Mouse (Mus musculus) stomach, postnatal 0 days (tissue): ENCODE results near the gene Ptprt. TPM values are rescaled to one million over a fixed set of nuclear protein-coding genes. Genes with fewer than 3 reads are reported as not detected.

Experiments used
- ATAC-seq: fragments of 200-750 bp; cut with Nextera tagmentation; 2 replicates; pipeline ENCODE4 v1.8.0; 2017; ENCODE audit not compliant: low FRiP score, low TSS enrichment
- DNase-seq: peaks from one replicate; pipeline ENCODE4 v3.0.0-alpha.2; 2016; ENCODE audit warnings: low spot score
- H3K27ac ChIP-seq: fragments of 300-500 bp; sonication (generic); replicated peaks from 2 replicates; pipeline ENCODE4 v1.5.1; 2014; ENCODE audit warnings: mild to moderate bottlenecking, control low read depth
- H3K27me3 ChIP-seq: fragments of 300-500 bp; sonication (generic); 2 replicates; pipeline ENCODE4 v1.6.1; 2014; ENCODE audit warnings: low read length; ENCODE audit not compliant: control insufficient read depth, insufficient read depth
- H3K36me3 ChIP-seq: fragments of 300-500 bp; sonication (generic); 2 replicates; pipeline ENCODE4 v1.6.1; 2014; ENCODE audit warnings: low read length, mixed read lengths; ENCODE audit not compliant: control insufficient read depth, insufficient read depth
- H3K4me1 ChIP-seq: fragments of 300-500 bp; sonication (generic); replicated peaks from 2 replicates; pipeline ENCODE4 v1.6.1; 2014; ENCODE audit warnings: antibody characterized with exemption; ENCODE audit not compliant: control insufficient read depth, insufficient read depth
- H3K4me2 ChIP-seq: fragments of 300-500 bp; sonication (generic); replicated peaks from 2 replicates; pipeline ENCODE4 v1.6.1; 2014; ENCODE audit warnings: low read depth, mild to moderate bottlenecking, control low read depth, moderate library complexity
- H3K4me3 ChIP-seq: fragments of 300-500 bp; sonication (generic); 2 replicates; pipeline ENCODE4 v1.5.1; 2014; ENCODE audit warnings: low read depth, low read length, control low read depth
- H3K9ac ChIP-seq: fragments of 300-500 bp; sonication (generic); 2 replicates; pipeline ENCODE4 v1.6.1; 2014; ENCODE audit warnings: mild to moderate bottlenecking, low read length, control low read depth, mixed read lengths
- H3K9me3 ChIP-seq: fragments of 300-500 bp; sonication (generic); 2 replicates; pipeline ENCODE4 v1.6.1; 2016; ENCODE audit warnings: low read length; ENCODE audit not compliant: control insufficient read depth
- CTCF ChIP-seq: IDR thresholded peaks from 2 replicates; pipeline ENCODE4 v1.5.1; 2016; ENCODE audit warnings: antibody characterized with exemption, low read depth, mild to moderate bottlenecking, moderate library complexity
- EP300 ChIP-seq: optimal IDR thresholded peaks from 2 replicates; pipeline ENCODE3; 2016; ENCODE audit warnings: antibody characterized with exemption
- WGBS: fragments of 180-500 bp; shearing (Covaris S2); extraction: QIAGEN DNeasy Blood & Tissue Kit; methylation state at CpG from one replicate; pipeline ENCODE4 v1.1.7; 2014; 5-methylcytosine and 5-hydroxymethylcytosine counted together
- polyA plus RNA-seq: library from polyadenylated mRNA; unstranded; fragments of >200 nt; fragmentation: Nextera tagmentation; extraction: Ambion mirVana; gene quantifications from 2 replicates; pipeline ENCODE4 v1.2.1, GENCODE M21; 2015

Ptprt gene
- polyA plus RNA-seq, 1 experiment from 2014 or later, result 0.89 TPM

DNA sequence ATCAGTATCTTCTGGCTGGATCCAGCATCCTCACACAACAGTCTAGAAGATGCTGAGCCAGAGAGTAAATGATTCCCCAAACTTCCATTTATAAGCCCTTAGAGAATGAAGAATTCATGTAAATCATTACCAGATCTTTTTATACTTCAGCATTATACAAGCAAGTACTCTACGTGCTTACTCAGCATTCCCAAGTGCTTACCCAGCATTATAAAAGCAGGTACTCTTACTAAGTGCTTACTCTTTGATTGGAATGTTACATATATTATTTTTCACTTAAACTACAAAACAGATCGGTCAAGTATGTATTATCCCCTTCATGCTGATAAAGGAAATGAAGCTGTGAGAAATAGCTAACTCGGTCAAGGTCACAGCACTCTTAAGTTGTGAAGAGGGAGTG is 758.8 kb downstream of the Ptprt start:
- no peak overlapping the region for H3K9ac ChIP-seq
- H3K27me3 ChIP-seq, result no peaks in the 10 kb centered on the region
- H3K4me2 ChIP-seq, result no peak overlapping the region
- TF ChIP-seq CTCF (no peak), EP300 (no peak)
- ATAC-seq (no peak), DNase-seq (no peak)
- no peaks in the 10 kb centered on the region for H3K4me1 ChIP-seq
- no peaks in the 10 kb centered on the region for H3K36me3 ChIP-seq
- H3K27ac ChIP-seq, result no peak overlapping the region
- no peak overlapping the region for H3K4me3 ChIP-seq
- H3K9me3 ChIP-seq, result no peaks in the 10 kb centered on the region
- 81% methylated on average over 3 of the region's 3 CpGs for WGBS

DNA sequence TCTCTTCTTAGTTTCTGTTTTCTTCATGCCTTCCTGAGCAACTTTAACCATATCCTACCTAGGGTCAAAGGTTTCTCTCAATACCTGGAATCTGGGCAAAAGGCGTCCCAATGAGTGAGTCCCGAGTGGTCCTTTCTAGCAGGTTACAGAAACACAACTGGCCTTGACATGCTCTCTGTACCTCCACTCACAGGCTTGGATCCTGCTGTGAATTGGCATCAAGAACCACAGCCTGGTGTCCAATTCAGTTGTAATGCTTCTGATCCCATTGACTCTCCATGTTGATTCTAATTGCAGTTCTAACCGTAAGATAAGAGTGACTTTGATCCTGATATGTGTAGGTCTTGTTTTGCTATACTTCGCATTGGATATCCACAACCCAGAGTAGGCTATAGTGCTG is 776.5 kb downstream of the Ptprt start:
- 87% methylated on average over 4 of the region's 4 CpGs for whole genome bisulfite sequencing
- Histone ChIP-seq H3K36me3 (no peaks in the 10 kb centered on the region), H3K4me3 (no peak overlapping the region), H3K9me3 (no peaks in the 10 kb centered on the region), H3K4me2 (no peak overlapping the region), H3K27me3 (no peaks in the 10 kb centered on the region), H3K27ac (no peak overlapping the region), H3K9ac (no peak overlapping the region), H3K4me1 (no peaks in the 10 kb centered on the region)
- TF ChIP-seq EP300 (no peak), CTCF (no peak)
- ATAC-seq, result no peak
- no peak for DNase-seq

DNA sequence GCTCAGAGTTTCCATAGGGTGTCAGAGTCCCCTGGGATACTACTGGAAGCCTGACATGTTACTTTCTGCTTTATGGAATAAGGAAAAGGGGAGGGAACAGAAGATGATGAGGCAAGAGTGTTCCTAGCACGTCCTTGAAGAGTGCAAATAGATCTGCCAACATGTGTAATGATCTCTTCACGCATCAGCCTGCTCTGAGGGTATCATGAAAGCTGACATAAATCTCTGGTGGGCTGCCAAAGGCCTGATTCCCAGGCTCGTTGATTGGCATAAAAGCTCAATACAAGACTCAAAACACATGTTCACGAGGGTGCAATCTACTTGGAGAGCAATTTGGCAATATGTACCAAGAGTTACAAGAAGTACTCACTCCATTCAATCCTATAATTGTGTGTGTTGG is 778.4 kb downstream of the Ptprt start:
- Histone ChIP-seq H3K27me3 (no peaks in the 10 kb centered on the region), H3K4me3 (no peak overlapping the region), H3K4me2 (no peak overlapping the region), H3K9me3 (no peaks in the 10 kb centered on the region), H3K36me3 (no peaks in the 10 kb centered on the region), H3K27ac (no peak overlapping the region), H3K4me1 (no peaks in the 10 kb centered on the region), H3K9ac (no peak overlapping the region)
- no peak for ATAC-seq
- DNase-seq, result no peak
- WGBS, result 65% methylated on average over 4 of the region's 4 CpGs
- TF ChIP-seq CTCF (no peak), EP300 (no peak)

DNA sequence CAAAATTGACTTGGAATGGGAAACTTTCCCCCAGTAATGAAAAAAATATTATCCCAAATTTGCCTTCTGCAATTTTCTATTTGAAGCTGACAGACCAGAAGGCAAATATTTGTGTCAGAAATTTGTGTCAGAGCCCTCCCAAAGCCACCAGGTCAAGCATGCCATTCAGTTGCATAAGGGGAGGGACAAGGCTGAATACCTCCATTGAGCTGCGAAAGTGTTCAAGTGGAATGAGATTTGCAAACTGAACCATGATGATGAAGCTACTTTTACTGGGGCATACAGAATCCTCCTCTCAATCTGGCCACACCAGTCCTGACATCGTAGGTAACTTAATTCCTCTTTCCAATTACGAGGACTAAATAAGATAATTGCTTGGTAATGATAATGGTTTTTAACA is 780.0 kb downstream of the Ptprt start:
- no peaks in the 10 kb centered on the region for H3K27me3 ChIP-seq
- DNase-seq (no peak), ATAC-seq (no peak)
- H3K27ac ChIP-seq, result no peak overlapping the region
- no peak overlapping the region for H3K4me3 ChIP-seq
- no peak overlapping the region for H3K9ac ChIP-seq
- WGBS, result 67% methylated on average over 3 of the region's 3 CpGs
- no peak for TF ChIP-seq CTCF
- TF ChIP-seq EP300, result no peak
- H3K4me2 ChIP-seq, result no peak overlapping the region
- no peaks in the 10 kb centered on the region for H3K9me3 ChIP-seq
- no peaks in the 10 kb centered on the region for H3K4me1 ChIP-seq
- H3K36me3 ChIP-seq, result no peaks in the 10 kb centered on the region

DNA sequence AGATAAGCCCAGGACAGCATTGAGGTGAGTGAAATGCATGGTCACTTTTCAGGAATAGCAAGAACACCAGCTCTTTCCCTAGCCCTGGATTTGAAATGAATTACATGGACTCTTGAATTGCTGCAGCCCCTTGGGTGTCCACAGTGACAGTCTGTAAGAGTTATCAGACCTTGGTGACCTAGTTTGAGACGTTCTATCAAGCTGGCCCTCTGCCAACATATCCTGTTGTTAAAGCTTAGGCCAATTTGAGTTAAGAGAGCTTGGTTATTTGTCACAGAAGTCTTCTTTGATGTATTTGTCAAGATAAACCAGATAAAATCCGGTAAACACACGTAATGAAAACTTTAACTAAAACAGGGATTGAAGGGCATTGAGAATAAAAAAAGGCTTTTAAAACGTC is 795.7 kb downstream of the Ptprt start:
- no peaks in the 10 kb centered on the region for H3K27me3 ChIP-seq
- 26% methylated on average over 4 of the region's 4 CpGs for WGBS
- H3K4me2 ChIP-seq, result no peak overlapping the region
- H3K9ac ChIP-seq, result no peak overlapping the region
- TF ChIP-seq CTCF, result no peak
- no peak for TF ChIP-seq EP300
- H3K9me3 ChIP-seq, result no peaks in the 10 kb centered on the region
- H3K27ac ChIP-seq, result no peak overlapping the region
- H3K36me3 ChIP-seq, result no peaks in the 10 kb centered on the region
- no peak for ATAC-seq
- H3K4me1 ChIP-seq, result no peaks in the 10 kb centered on the region
- no peak for DNase-seq
- H3K4me3 ChIP-seq, result no peak overlapping the region

DNA sequence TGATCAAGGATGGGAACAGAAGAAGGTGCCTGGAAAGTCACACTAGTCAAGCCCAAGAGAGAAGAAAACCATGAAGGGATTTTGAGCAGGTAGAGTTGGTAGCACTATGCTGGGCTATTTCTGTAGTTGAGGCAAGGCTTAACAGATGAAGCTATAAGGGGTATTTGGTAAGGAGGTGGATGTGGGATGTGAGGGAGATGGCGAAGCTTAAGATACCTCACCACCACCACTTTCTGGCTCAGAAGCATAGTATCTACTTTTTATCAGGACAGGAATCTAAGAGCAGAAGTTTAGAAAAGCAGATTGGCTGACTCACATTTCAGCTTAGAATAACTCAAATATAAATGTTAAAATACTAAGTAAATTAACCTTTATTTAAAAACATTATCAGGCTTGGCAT is 802.1 kb downstream of the Ptprt start:
- Histone ChIP-seq H3K9ac (no peak overlapping the region), H3K27ac (no peak overlapping the region), H3K4me3 (no peak overlapping the region), H3K4me2 (no peak overlapping the region), H3K27me3 (no peaks in the 10 kb centered on the region), H3K4me1 (no peaks in the 10 kb centered on the region), H3K9me3 (no peaks in the 10 kb centered on the region), H3K36me3 (no peaks in the 10 kb centered on the region)
- DNase-seq (no peak), ATAC-seq (no peak)
- TF ChIP-seq CTCF, result no peak
- TF ChIP-seq EP300, result no peak
- WGBS, result 93% methylated on average over 1 of the region's 1 CpGs

DNA sequence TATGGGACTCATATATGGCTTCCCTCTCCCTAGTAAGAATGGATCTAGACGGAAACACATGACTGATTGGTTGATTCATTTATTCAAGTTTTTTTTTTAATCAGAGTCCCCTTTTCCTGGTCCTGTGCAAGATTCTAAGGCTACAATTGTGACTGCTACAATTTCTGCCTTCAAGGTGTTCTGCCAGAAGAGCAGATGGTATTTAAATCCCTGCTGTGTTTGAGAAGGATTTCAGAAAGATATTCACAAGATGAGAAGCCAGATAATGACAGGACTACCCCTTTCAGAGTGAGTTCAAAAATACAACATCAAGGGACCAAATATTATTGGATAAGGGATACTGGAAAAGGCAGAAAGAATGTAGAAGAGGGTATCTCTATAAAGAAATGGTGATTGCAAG is 802.6 kb downstream of the Ptprt start:
- WGBS, result 81% methylated on average over 1 of the region's 1 CpGs
- no peak overlapping the region for H3K4me2 ChIP-seq

More for the DNA sequence above, 802.6 kb downstream of the Ptprt start:
- DNase-seq (no peak), ATAC-seq (no peak)
- Histone ChIP-seq H3K36me3 (no peaks in the 10 kb centered on the region), H3K4me1 (no peaks in the 10 kb centered on the region), H3K9me3 (no peaks in the 10 kb centered on the region), H3K9ac (no peak overlapping the region), H3K4me3 (no peak overlapping the region), H3K27me3 (no peaks in the 10 kb centered on the region), H3K27ac (no peak overlapping the region)
- TF ChIP-seq EP300 (no peak), CTCF (no peak)
